Mouse (Mus musculus): ENCODE data around the gene Calb2. TPM values are rescaled to one million over a fixed set of nuclear protein-coding genes. Genes with fewer than 3 reads are reported as not detected.
A peak's percentile ranks its signal among the peaks of the same experiment; 100 is the strongest.

Calb2 gene
- total RNA-seq, 1 experiment from 2014 or later: 0.52 TPM

- DNase-seq: peak; percentile 28
Measured at GRCm38 (mm10) chr8:110119715-110120114, 48.3 kb downstream of the Calb2 start.

- no peak for DNase-seq
Measured at GRCm38 (mm10) chr8:110102653-110103052, 65.4 kb downstream of the Calb2 start, which contains the start of gene Gm17720. TSS of gene Gm17720 (minus strand) at chr8:110102753.

GRCm38 (mm10) chr8:110101676-110102075 is 66.3 kb downstream of the Calb2 start:
- DNase-seq: no peak

- DNase-seq: no peak
Measured at GRCm38 (mm10) chr8:110100907-110101306, 67.1 kb downstream of the Calb2 start, which contains the start of gene Gm21964. TSS of gene Gm21964 (plus strand) at chr8:110101207.

GRCm38 (mm10) chr8:110091869-110092268 is 76.1 kb downstream of the Calb2 start:
- no peak for DNase-seq

Other genes starting within 250 kb of the Calb2 start
- gene Marveld3, start 206.0 kb downstream of the Calb2 start, total RNA-seq (2021): not detected in 2 replicates
- gene Tat, start 177.8 kb downstream of the Calb2 start, total RNA-seq (2021): 6.9 TPM in 1 of 2 replicates, not detected in the other
- gene Chst4, start 128.5 kb downstream of the Calb2 start, total RNA-seq (2021): 0.27 and 0.62 TPM in 2 replicates
- gene Zfp612, start 88.5 kb downstream of the Calb2 start, total RNA-seq (2021): 9.0 and 10.0 TPM in 2 replicates
- gene Gm21964, start 67.0 kb downstream of the Calb2 start, total RNA-seq (2021): not detected in 2 replicates
- gene Gm17720, start 65.5 kb downstream of the Calb2 start, total RNA-seq (2021): not detected in 2 replicates
- gene Cmtr2, start 47.5 kb upstream of the Calb2 start, total RNA-seq (2021): 8.6 and 9.6 TPM in 2 replicates
- 0.33 and 0.49 TPM in 2 replicates for gene Hydin, start 98.8 kb upstream of the Calb2 start, total RNA-seq (2021)

Measured in adrenal gland, postnatal 25 days (tissue).